Mouse (Mus musculus) ES-Bruce4 (cell line): ENCODE data around the gene Itch. TPM values are rescaled to one million over a fixed set of nuclear protein-coding genes. Genes with fewer than 3 reads are reported as not detected.

Source experiments
- H3K27ac ChIP-seq: 2 replicates; pipeline ENCODE4 v1.5.1; 2012; ENCODE audit warnings: low read length, inconsistent platforms; ENCODE audit not compliant: insufficient read depth
- H3K27me3 ChIP-seq: 2 replicates; pipeline ENCODE4 v1.6.1; 2012; ENCODE audit warnings: mild to moderate bottlenecking, low read length, inconsistent platforms; ENCODE audit not compliant: control insufficient read depth, poor library complexity, insufficient read depth, severe bottlenecking
- H3K36me3 ChIP-seq: 2 replicates; pipeline ENCODE4 v1.6.1; 2012; ENCODE audit warnings: inconsistent platforms, mild to moderate bottlenecking, low read length, moderate library complexity; ENCODE audit not compliant: control insufficient read depth, poor library complexity, insufficient read depth, severe bottlenecking
- H3K4me1 ChIP-seq: one replicate; pipeline ENCODE4 v1.8.1; 2011; ENCODE audit warnings: low read length; ENCODE audit not compliant: control insufficient read depth, insufficient read depth
- H3K4me3 ChIP-seq: 2 replicates; pipeline ENCODE4 v1.5.1; 2011; ENCODE audit warnings: low read depth, mild to moderate bottlenecking, low read length
- H3K9ac ChIP-seq: 2 replicates; pipeline ENCODE4 v1.6.1; 2012; ENCODE audit warnings: low read depth, mild to moderate bottlenecking, inconsistent platforms; ENCODE audit not compliant: poor library complexity, severe bottlenecking
- H3K9me3 ChIP-seq: replicated peaks from 2 replicates; pipeline ENCODE4 v1.6.1; 2012; ENCODE audit warnings: mild to moderate bottlenecking, low read length, inconsistent platforms; ENCODE audit not compliant: control insufficient read depth, poor library complexity, insufficient read depth, severe bottlenecking
- CTCF ChIP-seq: IDR thresholded peaks from one replicate; pipeline ENCODE4 v1.8.1; 2011; ENCODE audit warnings: low read depth, low read length
- EP300 ChIP-seq: IDR thresholded peaks from 2 replicates; pipeline ENCODE4 v1.6.1; 2011; ENCODE audit warnings: low read depth, low read length; ENCODE audit not compliant: insufficient read depth
- POLR2A ChIP-seq: IDR thresholded peaks from one replicate; pipeline ENCODE4 v1.8.1; 2011; ENCODE audit warnings: low read length; ENCODE audit not compliant: insufficient read depth
- polyA plus RNA-seq: library from polyadenylated mRNA; stranded (reverse); fragments of >200 nt; gene quantifications from 2 replicates; pipeline ENCODE4 v1.2.4, GENCODE M21; 2011; ENCODE audit warnings: low read depth; ENCODE audit not compliant: missing spikeins, insufficient read depth, insufficient read length

The Itch gene
- polyA plus RNA-seq, 1 experiment, result 50.6 TPM

- no peaks in the 10 kb centered on the region for H3K27me3 ChIP-seq
- no peaks in the 10 kb centered on the region for H3K4me1 ChIP-seq
- H3K9ac ChIP-seq, result no peak overlapping the region
- peaks cover 17% of the 10 kb centered on the region for H3K36me3 ChIP-seq
- no peak overlapping the region for H3K4me3 ChIP-seq
- no peak overlapping the region for H3K27ac ChIP-seq
- TF ChIP-seq POLR2A (no peak), EP300 (no peak), CTCF (no peak)
- H3K9me3 ChIP-seq, result no peaks in the 10 kb centered on the region
Measured at GRCm38 (mm10) chr2:155248206-155248605, 114.9 kb downstream of the Itch start.

GRCm38 (mm10) chr2:155248718-155249117 lies 115.4 kb downstream of the Itch start:
- no peaks in the 10 kb centered on the region for H3K4me1 ChIP-seq
- peaks cover 17% of the 10 kb centered on the region for H3K36me3 ChIP-seq
- TF ChIP-seq EP300 (no peak), POLR2A (no peak), CTCF (no peak)
- no peak overlapping the region for H3K9ac ChIP-seq
- no peak overlapping the region for H3K27ac ChIP-seq
- no peaks in the 10 kb centered on the region for H3K27me3 ChIP-seq
- no peaks in the 10 kb centered on the region for H3K9me3 ChIP-seq
- no peak overlapping the region for H3K4me3 ChIP-seq

GRCm38 (mm10) chr2:155249588-155249987 lies 116.3 kb downstream of the Itch start:
- H3K36me3 ChIP-seq, result peaks cover 14% of the 10 kb centered on the region
- no peak overlapping the region for H3K27ac ChIP-seq
- no peak overlapping the region for H3K9ac ChIP-seq
- H3K4me3 ChIP-seq, result no peak overlapping the region
- H3K4me1 ChIP-seq, result no peaks in the 10 kb centered on the region
- H3K9me3 ChIP-seq, result no peaks in the 10 kb centered on the region
- TF ChIP-seq EP300, result no peak
- no peak for TF ChIP-seq POLR2A
- TF ChIP-seq CTCF, result no peak
- H3K27me3 ChIP-seq, result no peaks in the 10 kb centered on the region

- Histone ChIP-seq H3K9ac (no peak overlapping the region), H3K4me1 (no peaks in the 10 kb centered on the region), H3K27ac (no peak overlapping the region), H3K9me3 (no peaks in the 10 kb centered on the region), H3K36me3 (no peaks in the 10 kb centered on the region), H3K4me3 (no peak overlapping the region), H3K27me3 (no peaks in the 10 kb centered on the region)
- no peak for TF ChIP-seq POLR2A
- TF ChIP-seq CTCF, result no peak
- no peak for TF ChIP-seq EP300
Measured at GRCm38 (mm10) chr2:155265526-155265925, 132.2 kb downstream of the Itch start.

GRCm38 (mm10) chr2:155266896-155267295 lies 133.6 kb downstream of the Itch start:
- TF ChIP-seq CTCF (no peak), POLR2A (no peak), EP300 (no peak)
- no peaks in the 10 kb centered on the region for H3K9me3 ChIP-seq
- no peaks in the 10 kb centered on the region for H3K36me3 ChIP-seq
- H3K4me1 ChIP-seq, result no peaks in the 10 kb centered on the region
- no peaks in the 10 kb centered on the region for H3K27me3 ChIP-seq
- H3K9ac ChIP-seq, result no peak overlapping the region
- H3K27ac ChIP-seq, result no peak overlapping the region
- no peak overlapping the region for H3K4me3 ChIP-seq

- H3K27ac ChIP-seq, result no peak overlapping the region
- H3K9me3 ChIP-seq, result no peaks in the 10 kb centered on the region
- no peak overlapping the region for H3K9ac ChIP-seq
- H3K27me3 ChIP-seq, result no peaks in the 10 kb centered on the region
- no peaks in the 10 kb centered on the region for H3K36me3 ChIP-seq
- H3K4me3 ChIP-seq, result no peak overlapping the region
- H3K4me1 ChIP-seq, result no peaks in the 10 kb centered on the region
- TF ChIP-seq CTCF (peak; percentile 81), EP300 (no peak)
Measured at GRCm38 (mm10) chr2:155271957-155272356, 138.6 kb downstream of the Itch start.
